Mouse (Mus musculus) small intestine, adult 2 months (tissue): Measurements from ENCODE around the gene Ccdc33.

ENCODE experiments used
- CTCF ChIP-seq: fragments of 200-500 bp; IDR thresholded peaks from 2 replicates; pipeline ENCODE4 v1.5.1; 2012; ENCODE audit warnings: low read depth, mild to moderate bottlenecking, control low read depth, inconsistent platforms, low read length, moderate library complexity, mixed read lengths; ENCODE audit not compliant: insufficient replicate concordance, insufficient read length; ENCODE audit errors: extremely low read depth
- POLR2A ChIP-seq: fragments of 200-500 bp; IDR thresholded peaks from 2 replicates; pipeline ENCODE4 v1.6.1; 2012; ENCODE audit warnings: low read depth, mild to moderate bottlenecking, control low read depth, inconsistent platforms, low read length, moderate library complexity

- TF ChIP-seq POLR2A, result no peak
- TF ChIP-seq CTCF, result no peak
Measured at GRCm38 (mm10) chr9:58135921-58136321, 17.3 kb upstream of the Ccdc33 start.
